In the genomic region with DNA sequence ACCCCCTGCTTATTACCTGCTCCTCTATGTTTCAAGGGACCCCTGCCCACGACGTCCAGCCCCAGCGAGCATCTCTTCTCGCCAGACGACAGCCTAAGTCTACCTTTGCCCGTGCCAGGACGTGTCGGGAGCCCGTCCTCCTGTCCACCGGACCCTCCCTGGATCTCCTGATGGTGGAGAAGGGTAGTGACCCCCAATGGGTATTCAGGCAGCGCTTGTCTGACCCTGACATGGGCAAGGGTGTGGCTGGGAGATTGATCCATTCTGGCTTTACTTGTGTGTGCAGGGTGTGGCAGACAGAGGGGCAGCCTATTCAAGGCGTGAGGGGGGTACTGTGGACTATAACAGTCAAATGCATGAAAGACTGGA, we compare ENCODE assay signal across 9 mouse cellular contexts. TPM values are rescaled to one million over a fixed set of nuclear protein-coding genes. Genes with fewer than 3 reads are reported as not detected.
DNase-seq lines count a peak whose midpoint lies in the region; ATAC-seq lines count a peak whose summit lies in the region.
"Had no signal": no experiment of that assay in that cellular context is flagged by ENCODE, and none has a peak within 500 bp of the region (broad histone marks: within the 10 kb centered on the region; RNA-seq: fewer than 3 reads in every experiment).

No protein-coding gene starts in this region.

- no peak overlapping the region for H3K27ac ChIP-seq in lung, embryonic 15.5 days
- no peak overlapping the region for H3K27ac ChIP-seq in limb, embryonic 13.5 days

- H3K27me3 ChIP-seq in lung, embryonic 15.5 days, result no peaks in the 10 kb centered on the region
- H3K27me3 ChIP-seq in limb, embryonic 13.5 days, result no peaks in the 10 kb centered on the region

- H3K9me3 ChIP-seq in lung, embryonic 15.5 days, result no peaks in the 10 kb centered on the region
- H3K9me3 ChIP-seq in limb, embryonic 13.5 days, result no peaks in the 10 kb centered on the region

- WGBS in lung, embryonic 15.5 days, result 3% methylated on average over 12 of the region's 12 CpGs
- 5% methylated on average over 12 of the region's 12 CpGs for WGBS in limb, embryonic 13.5 days

- H3K4me2 ChIP-seq in lung, embryonic 15.5 days, result peak overlapping the region; percentile 90
- peak overlapping the region; percentile 89 for H3K4me2 ChIP-seq in limb, embryonic 13.5 days (replicated peaks)

- no peaks in the 10 kb centered on the region for H3K36me3 ChIP-seq in lung, embryonic 15.5 days
- H3K36me3 ChIP-seq in limb, embryonic 13.5 days, result 0 out of 2 replicates have a peak, but pooled peaks cover under 1% of the 10 kb centered on the region

- H3K4me3 ChIP-seq in lung, embryonic 15.5 days, result peak overlapping the region; percentile 91
- peak overlapping the region; percentile 89 for H3K4me3 ChIP-seq in limb, embryonic 13.5 days

- peak overlapping the region; percentile 86 for H3K9ac ChIP-seq in lung, embryonic 15.5 days
- peak overlapping the region; percentile 92 for H3K9ac ChIP-seq in limb, embryonic 13.5 days

- H3K4me1 ChIP-seq in lung, embryonic 15.5 days, result peaks cover 12% of the 10 kb centered on the region; the same call in 1 of the 2 replicates
- H3K4me1 ChIP-seq in limb, embryonic 13.5 days, result peaks cover 23% of the 10 kb centered on the region

- DNase-seq in lung, adult 18-20 months, result no peak
- DNase-seq in fibroblast of lung, adult 2 months (ENCODE audit: low read depth), result peak; percentile 27
- no peak for DNase-seq in adrenal gland, postnatal 10 days
- DNase-seq in B cell, adult 2 months, result no peak

- ATAC-seq in lung, embryonic 15.5 days (ENCODE audit: borderline replicate concordance, extremely low read depth, low FRiP score, low TSS enrichment), result 0 out of 2 replicates have a peak, but pooled peaks have one; percentile 4
- ATAC-seq in limb, embryonic 13.5 days (ENCODE audit: low FRiP score, low read depth), result peak; percentile 17; the same call in 1 of the 2 replicates
- ATAC-seq in neutrophil, adult 5-6 weeks (ENCODE audit: extremely low read depth, insufficient number of reproducible peaks, low FRiP score, poor library complexity, severe bottlenecking), result 0 out of 2 replicates have a peak, but pooled peaks have one; percentile 10
- no peak for ATAC-seq in CD4-positive, CD25-positive, alpha-beta regulatory T cell, adult 4 months

RNA-seq across cellular contexts. Expression of gene Zfp316, which starts 0.3 kb away (rescaled TPM):
- polyA plus RNA-seq in lung, embryonic 15.5 days (2015; fragmentation: Nextera tagmentation; extraction: Ambion mirVana), result 2.8 and 3.1 TPM in 2 replicates
- 4.3 and 4.4 TPM in 2 replicates for polyA plus RNA-seq in limb, embryonic 13.5 days (2015; fragmentation: Nextera tagmentation; extraction: Ambion mirVana)
- total RNA-seq in neutrophil, adult 5-6 weeks (2017), result 3.0 and 3.2 TPM in 2 replicates
- total RNA-seq in adrenal gland, postnatal 10 days (2021), result 1 to 10 TPM; 7.3 to 8.1 TPM
- under 1 TPM; 0.19 to 0.35 TPM for polyA plus RNA-seq in CD4-positive, CD25-positive, alpha-beta regulatory T cell, adult 4 months (2017; shearing (Covaris generic))

RNA-seq across cellular contexts. Expression of gene Zfp853, which starts 23.3 kb away (rescaled TPM):
- not detected in 2 replicates for polyA plus RNA-seq in lung, embryonic 15.5 days (2015; fragmentation: Nextera tagmentation; extraction: Ambion mirVana)
- 0.28 and 0.33 TPM in 2 replicates for polyA plus RNA-seq in limb, embryonic 13.5 days (2015; fragmentation: Nextera tagmentation; extraction: Ambion mirVana)
- not detected in 2 replicates for total RNA-seq in neutrophil, adult 5-6 weeks (2017)
- total RNA-seq in adrenal gland, postnatal 10 days (2021), result under 1 TPM; 0.73 to 0.78 TPM
- not detected for polyA plus RNA-seq in CD4-positive, CD25-positive, alpha-beta regulatory T cell, adult 4 months (2017; shearing (Covaris generic))

RNA-seq across cellular contexts. Expression of gene Zfp12, which starts 35.2 kb away (rescaled TPM):
- 13.6 and 15.0 TPM in 2 replicates for polyA plus RNA-seq in lung, embryonic 15.5 days (2015; fragmentation: Nextera tagmentation; extraction: Ambion mirVana)
- polyA plus RNA-seq in limb, embryonic 13.5 days (2015; fragmentation: Nextera tagmentation; extraction: Ambion mirVana), result 20.3 and 21.5 TPM in 2 replicates
- total RNA-seq in neutrophil, adult 5-6 weeks (2017), result 24.3 and 25.9 TPM in 2 replicates
- 10 to 100 TPM; 15.6 to 19.1 TPM for total RNA-seq in adrenal gland, postnatal 10 days (2021)
- 1 to 10 TPM; 3.6 to 4.6 TPM for polyA plus RNA-seq in CD4-positive, CD25-positive, alpha-beta regulatory T cell, adult 4 months (2017; shearing (Covaris generic))

RNA-seq across cellular contexts. Expression of gene Spdye4a, which starts 43.4 kb away (rescaled TPM):
- polyA plus RNA-seq in lung, embryonic 15.5 days (2015; fragmentation: Nextera tagmentation; extraction: Ambion mirVana), result not detected in 2 replicates
- polyA plus RNA-seq in limb, embryonic 13.5 days (2015; fragmentation: Nextera tagmentation; extraction: Ambion mirVana), result not detected in 2 replicates
- not detected in 2 replicates for total RNA-seq in neutrophil, adult 5-6 weeks (2017)
- total RNA-seq in adrenal gland, postnatal 10 days (2021), result not detected
- not detected for polyA plus RNA-seq in CD4-positive, CD25-positive, alpha-beta regulatory T cell, adult 4 months (2017; shearing (Covaris generic))
- total RNA-seq: left cerebral cortex, adult 8-10 months had no signal

RNA-seq across cellular contexts. Expression of gene E130309D02Rik, which starts 45.0 kb away (rescaled TPM):
- 38.4 and 40.5 TPM in 2 replicates for polyA plus RNA-seq in lung, embryonic 15.5 days (2015; fragmentation: Nextera tagmentation; extraction: Ambion mirVana)
- 37.8 and 37.9 TPM in 2 replicates for polyA plus RNA-seq in limb, embryonic 13.5 days (2015; fragmentation: Nextera tagmentation; extraction: Ambion mirVana)
- total RNA-seq in neutrophil, adult 5-6 weeks (2017), result 14.1 and 15.0 TPM in 2 replicates
- total RNA-seq in adrenal gland, postnatal 10 days (2021), result 10 to 100 TPM; 23.0 to 23.5 TPM
- 1 to 10 TPM; 5.1 to 7.5 TPM for polyA plus RNA-seq in CD4-positive, CD25-positive, alpha-beta regulatory T cell, adult 4 months (2017; shearing (Covaris generic))
